Mouse (Mus musculus): Measurements from ENCODE around the gene Rab3b. TPM values are rescaled to one million over a fixed set of nuclear protein-coding genes. Genes with fewer than 3 reads are reported as not detected.
"Not testable (repeated sequence)": the region's sequence is repeated elsewhere in the genome, so short reads cannot be mapped to it uniquely, and the experiment has no call there.

Rab3b gene
- polyA plus RNA-seq, 1 experiment from 2014 or later, result 11.7 TPM

- 90% methylated on average over 9 of the region's 9 CpGs for WGBS
- Histone ChIP-seq H3K27me3 (replicated peaks) (no peaks in the 10 kb centered on the region), H3K4me2 (replicated peaks) (no peak overlapping the region), H3K4me1 (replicated peaks) (no peaks in the 10 kb centered on the region; the same call in 1 of the 2 replicates), H3K9me3 (no peaks in the 10 kb centered on the region), H3K4me3 (replicated peaks) (no peak overlapping the region), H3K9ac (no peak overlapping the region), H3K36me3 (no peaks in the 10 kb centered on the region), H3K27ac (no peak overlapping the region)
- no peak for ATAC-seq
Observed at GRCm38 (mm10) chr4:108903346-108903745, 24.5 kb downstream of the Rab3b start.

DNA sequence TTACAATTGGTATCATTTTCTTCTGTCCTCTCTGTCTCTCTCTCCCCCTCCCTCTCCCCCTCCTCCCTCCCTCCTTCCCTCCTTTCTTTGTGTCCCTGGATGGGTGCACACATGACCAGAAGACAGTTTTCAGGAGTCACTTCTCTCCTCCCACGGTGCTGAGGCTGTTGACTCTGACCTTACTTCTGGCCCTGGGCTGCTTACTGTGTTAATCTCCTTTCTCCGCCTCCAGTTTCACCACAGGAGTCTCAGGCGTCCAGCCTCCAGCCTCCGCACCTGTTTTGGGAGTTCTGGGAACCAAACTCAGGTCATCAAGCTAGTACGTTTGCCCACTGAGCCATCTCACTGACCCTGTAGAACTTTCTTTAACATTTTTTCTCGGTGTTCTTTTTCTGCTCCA lies 25.2 kb downstream of the Rab3b start:
- H3K4me2 ChIP-seq (replicated peaks), result no peak overlapping the region
- H3K36me3 ChIP-seq, result no peaks in the 10 kb centered on the region
- H3K27ac ChIP-seq, result no peak overlapping the region
- H3K4me1 ChIP-seq (replicated peaks), result no peaks in the 10 kb centered on the region; the same call in 1 of the 2 replicates
- no peak overlapping the region for H3K9ac ChIP-seq
- H3K27me3 ChIP-seq (replicated peaks), result no peaks in the 10 kb centered on the region
- no peak for ATAC-seq
- H3K4me3 ChIP-seq (replicated peaks), result no peak overlapping the region
- 63% methylated on average over 6 of the region's 6 CpGs for WGBS
- no peaks in the 10 kb centered on the region for H3K9me3 ChIP-seq

DNA sequence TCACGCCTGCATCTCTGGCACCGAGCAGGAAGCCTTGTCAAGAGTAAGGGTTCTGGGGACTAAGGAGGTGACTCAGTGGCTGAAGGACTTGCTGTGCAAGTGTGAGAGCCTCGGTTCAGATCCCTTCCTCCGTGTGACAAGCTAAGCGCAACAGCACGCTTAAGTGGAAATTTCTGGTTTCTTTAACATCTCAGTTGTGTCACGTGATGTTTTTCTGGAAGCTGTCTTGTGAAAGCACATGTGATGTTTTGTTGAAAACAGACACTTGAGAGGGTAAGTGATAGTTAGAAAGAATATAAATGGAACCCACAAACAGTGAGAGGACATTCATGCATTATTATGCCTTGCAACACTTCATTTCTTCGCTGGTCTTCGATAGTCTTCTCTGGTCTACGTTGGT lies 25.9 kb downstream of the Rab3b start:
- H3K9ac ChIP-seq, result no peak overlapping the region
- H3K9me3 ChIP-seq, result no peaks in the 10 kb centered on the region
- no peaks in the 10 kb centered on the region for H3K36me3 ChIP-seq
- H3K4me1 ChIP-seq (replicated peaks), result no peaks in the 10 kb centered on the region; the same call in 1 of the 2 replicates
- H3K27me3 ChIP-seq (replicated peaks), result no peaks in the 10 kb centered on the region
- 88% methylated on average over 10 of the region's 10 CpGs for WGBS
- no peak overlapping the region for H3K4me3 ChIP-seq (replicated peaks)
- no peak for ATAC-seq
- H3K4me2 ChIP-seq (replicated peaks), result no peak overlapping the region
- no peak overlapping the region for H3K27ac ChIP-seq

GRCm38 (mm10) chr4:108905859-108906258 lies 27.0 kb downstream of the Rab3b start:
- Histone ChIP-seq H3K4me2 (replicated peaks) (no peak overlapping the region), H3K36me3 (no peaks in the 10 kb centered on the region), H3K4me1 (replicated peaks) (peaks cover 3% of the 10 kb centered on the region; the same call in 1 of the 2 replicates), H3K27ac (no peak overlapping the region), H3K9ac (no peak overlapping the region), H3K9me3 (no peaks in the 10 kb centered on the region), H3K4me3 (replicated peaks) (no peak overlapping the region), H3K27me3 (replicated peaks) (no peaks in the 10 kb centered on the region)
- no peak; the same call in 1 of the 2 replicates for ATAC-seq
- 16% methylated on average over 6 of the region's 6 CpGs for WGBS

- peak overlapping the region; percentile 42; the same call in 1 of the 2 replicates for H3K27ac ChIP-seq
- H3K36me3 ChIP-seq, result no peaks in the 10 kb centered on the region
- H3K9ac ChIP-seq, result no peak overlapping the region
- no peak overlapping the region for H3K4me2 ChIP-seq (replicated peaks)
- ATAC-seq, result peak; percentile 88
- no peak overlapping the region for H3K4me3 ChIP-seq (replicated peaks)
- H3K9me3 ChIP-seq, result no peaks in the 10 kb centered on the region
- H3K4me1 ChIP-seq (replicated peaks), result peaks cover 3% of the 10 kb centered on the region; the same call in 1 of the 2 replicates
- no peaks in the 10 kb centered on the region for H3K27me3 ChIP-seq (replicated peaks)
Observed at GRCm38 (mm10) chr4:108907475-108907874, 28.6 kb downstream of the Rab3b start.

DNA sequence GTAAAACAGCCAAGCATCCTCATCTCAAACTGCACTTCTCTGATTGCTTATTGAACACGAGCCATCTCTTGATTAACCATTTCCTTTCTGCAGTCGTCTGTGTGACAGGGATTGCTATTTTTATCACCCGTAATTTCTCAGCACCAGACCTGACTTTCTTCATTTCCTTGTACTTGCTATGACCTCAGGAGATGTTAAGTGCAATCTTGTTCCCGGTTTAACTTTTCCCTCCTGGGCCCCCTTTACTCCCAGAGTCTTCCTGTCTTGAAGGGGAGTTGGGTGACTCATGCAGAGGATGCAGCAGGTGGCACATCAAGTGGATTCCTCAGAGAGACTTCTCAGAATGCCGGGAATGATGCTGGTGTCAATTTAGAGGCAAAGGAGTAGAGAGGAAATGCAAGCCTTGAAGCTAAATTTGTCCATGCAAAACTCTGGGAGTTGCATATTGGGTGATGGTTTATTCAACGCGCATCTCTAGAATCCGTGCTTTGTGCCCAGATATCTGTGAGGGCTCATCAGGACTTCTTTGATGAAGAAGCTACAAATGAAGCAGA lies 31.1 kb downstream of the Rab3b start:
- no peaks in the 10 kb centered on the region for H3K9me3 ChIP-seq
- ATAC-seq, result peak; percentile 51
- no peak overlapping the region for H3K4me3 ChIP-seq (replicated peaks)
- no peak overlapping the region for H3K9ac ChIP-seq
- H3K36me3 ChIP-seq, result no peaks in the 10 kb centered on the region
- H3K27ac ChIP-seq, result no peak overlapping the region
- H3K4me2 ChIP-seq (replicated peaks), result no peak overlapping the region
- no peaks in the 10 kb centered on the region for H3K27me3 ChIP-seq (replicated peaks)
- peaks cover 3% of the 10 kb centered on the region; the same call in 1 of the 2 replicates for H3K4me1 ChIP-seq (replicated peaks)
- WGBS, result 45% methylated on average over 8 of the region's 8 CpGs

GRCm38 (mm10) chr4:108911866-108912265 lies 33.0 kb downstream of the Rab3b start:
- H3K4me1 ChIP-seq (replicated peaks), result peaks cover 3% of the 10 kb centered on the region; the same call in 1 of the 2 replicates
- H3K9me3 ChIP-seq, result no peaks in the 10 kb centered on the region
- no peaks in the 10 kb centered on the region for H3K27me3 ChIP-seq (replicated peaks)
- H3K4me2 ChIP-seq (replicated peaks), result no peak overlapping the region
- 83% methylated on average over 2 of the region's 2 CpGs for WGBS
- no peaks in the 10 kb centered on the region for H3K36me3 ChIP-seq
- ATAC-seq, result no peak
- H3K9ac ChIP-seq, result no peak overlapping the region
- no peak overlapping the region for H3K4me3 ChIP-seq (replicated peaks)
- H3K27ac ChIP-seq, result no peak overlapping the region

DNA sequence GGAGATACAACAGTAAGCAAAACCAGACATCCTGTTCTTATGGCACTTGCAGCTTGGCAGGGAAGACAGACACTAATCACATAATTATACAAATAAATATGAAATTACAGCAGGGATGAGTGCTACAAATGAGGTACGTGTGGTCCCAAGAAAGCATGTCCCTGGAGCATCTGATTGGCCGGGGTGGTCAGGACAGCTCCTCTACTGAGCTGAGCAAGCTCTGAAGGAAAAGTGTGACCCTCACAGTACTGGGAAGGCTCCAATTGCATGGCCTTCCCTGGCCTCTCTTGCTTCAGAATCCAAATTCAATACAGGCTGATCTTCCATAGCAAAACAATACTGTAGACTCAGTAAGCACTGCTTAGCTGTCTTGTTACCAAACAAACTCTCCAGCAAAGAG lies 34.3 kb downstream of the Rab3b start:
- no peak overlapping the region for H3K27ac ChIP-seq
- H3K9ac ChIP-seq, result no peak overlapping the region
- ATAC-seq, result no peak
- no peak overlapping the region for H3K4me2 ChIP-seq (replicated peaks)
- no peaks in the 10 kb centered on the region for H3K36me3 ChIP-seq
- 80% methylated on average over 2 of the region's 2 CpGs for WGBS
- H3K27me3 ChIP-seq (replicated peaks), result no peaks in the 10 kb centered on the region
- H3K4me1 ChIP-seq (replicated peaks), result peaks cover 3% of the 10 kb centered on the region; the same call in 1 of the 2 replicates
- H3K4me3 ChIP-seq (replicated peaks), result no peak overlapping the region
- H3K9me3 ChIP-seq, result no peaks in the 10 kb centered on the region

DNA sequence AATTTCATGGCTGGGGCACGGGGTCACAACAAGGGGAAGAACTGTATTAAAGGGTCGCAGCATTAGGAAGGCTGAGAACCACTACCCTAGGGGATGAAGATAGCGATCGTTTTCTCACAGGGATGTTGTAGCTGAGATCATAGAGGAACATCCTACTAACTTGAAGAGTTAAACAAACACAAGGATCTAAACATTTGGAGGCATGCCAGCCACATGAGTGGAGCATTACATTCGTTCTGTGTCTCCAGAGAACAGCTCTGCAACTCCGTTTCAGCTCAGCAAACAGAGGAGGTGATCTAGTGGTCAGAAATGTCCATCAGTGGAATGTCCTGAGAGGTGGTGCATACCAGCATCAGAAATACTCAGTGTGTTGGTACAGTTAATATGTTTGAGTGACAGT lies 35.5 kb downstream of the Rab3b start:
- H3K27ac ChIP-seq, result no peak overlapping the region
- 0 out of 2 replicates have a peak, but pooled peaks cover 3% of the 10 kb centered on the region for H3K4me1 ChIP-seq (replicated peaks)
- H3K4me2 ChIP-seq (replicated peaks), result no peak overlapping the region
- no peaks in the 10 kb centered on the region for H3K36me3 ChIP-seq
- no peak overlapping the region for H3K4me3 ChIP-seq (replicated peaks)
- no peaks in the 10 kb centered on the region for H3K27me3 ChIP-seq (replicated peaks)
- WGBS, result 46% methylated on average over 6 of the region's 6 CpGs
- H3K9ac ChIP-seq, result no peak overlapping the region
- H3K9me3 ChIP-seq, result no peaks in the 10 kb centered on the region
- no peak for ATAC-seq

DNA sequence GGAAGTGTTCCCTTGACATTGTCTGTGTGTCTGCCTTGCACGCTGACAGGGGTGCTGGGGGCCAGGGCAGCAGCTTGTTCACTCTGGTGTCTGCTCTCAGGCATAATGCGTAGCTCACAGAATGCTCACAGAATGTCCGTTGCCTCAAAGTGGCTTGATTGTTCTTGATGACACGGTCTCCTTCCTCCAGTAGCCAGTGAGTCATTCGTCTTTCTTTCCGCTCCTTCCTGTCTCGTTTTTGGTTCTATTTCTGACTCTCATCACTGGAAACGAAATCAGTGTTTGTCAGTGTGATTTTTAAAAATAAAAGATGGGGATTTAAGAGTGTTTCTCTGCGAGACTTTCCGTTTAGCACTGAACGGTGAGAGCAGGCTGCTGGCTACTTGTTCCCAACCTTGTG lies 36.2 kb downstream of the Rab3b start:
- no peaks in the 10 kb centered on the region for H3K36me3 ChIP-seq
- H3K4me1 ChIP-seq (replicated peaks), result 0 out of 2 replicates have a peak, but pooled peaks cover under 1% of the 10 kb centered on the region
- H3K27ac ChIP-seq, result no peak overlapping the region
- no peak overlapping the region for H3K9ac ChIP-seq
- no peak for ATAC-seq
- H3K4me3 ChIP-seq (replicated peaks), result no peak overlapping the region
- H3K27me3 ChIP-seq (replicated peaks), result no peaks in the 10 kb centered on the region
- H3K9me3 ChIP-seq, result no peaks in the 10 kb centered on the region
- no peak overlapping the region for H3K4me2 ChIP-seq (replicated peaks)
- 69% methylated on average over 11 of the region's 11 CpGs for WGBS

- Histone ChIP-seq H3K9me3 (no peaks in the 10 kb centered on the region), H3K27me3 (replicated peaks) (no peaks in the 10 kb centered on the region), H3K4me1 (replicated peaks) (no peaks in the 10 kb centered on the region), H3K4me3 (replicated peaks) (no peak overlapping the region), H3K36me3 (no peaks in the 10 kb centered on the region), H3K9ac (no peak overlapping the region), H3K4me2 (replicated peaks) (no peak overlapping the region), H3K27ac (no peak overlapping the region)
- WGBS, result 49% methylated on average over 3 of the region's 3 CpGs
- no peak for ATAC-seq
Observed at GRCm38 (mm10) chr4:108917654-108918053, 38.8 kb downstream of the Rab3b start.

- not testable (repeated sequence) for H3K4me3 ChIP-seq (replicated peaks); H3K27me3 ChIP-seq (replicated peaks); H3K27ac ChIP-seq; H3K36me3 ChIP-seq; H3K4me1 ChIP-seq (replicated peaks); ATAC-seq; H3K9ac ChIP-seq; H3K9me3 ChIP-seq; H3K4me2 ChIP-seq (replicated peaks)
- WGBS, result 80% methylated on average over 9 of the region's 9 CpGs
Observed at GRCm38 (mm10) chr4:108927945-108928344, 49.1 kb downstream of the Rab3b start.

DNA sequence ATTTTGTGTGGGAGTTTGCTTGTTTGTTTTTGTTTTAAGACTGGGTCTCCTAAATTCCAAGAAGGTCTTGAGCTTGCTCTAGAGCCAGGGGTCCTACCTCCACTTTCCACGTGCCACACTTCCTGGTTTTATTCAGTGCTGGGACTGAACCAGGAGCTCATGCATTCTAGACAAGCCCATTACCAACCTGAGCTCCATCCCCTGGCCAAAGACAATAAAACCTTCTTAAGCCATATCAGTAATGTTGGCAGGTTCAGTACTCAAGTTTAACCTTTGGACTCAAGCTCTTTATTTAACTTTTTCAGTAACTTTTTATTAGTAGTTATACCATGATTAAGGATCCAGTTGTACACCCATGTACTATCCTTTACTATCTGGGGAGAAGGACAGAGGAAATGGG lies 54.3 kb downstream of the Rab3b start:
- Histone ChIP-seq H3K27me3 (replicated peaks) (no peaks in the 10 kb centered on the region), H3K4me1 (replicated peaks) (no peaks in the 10 kb centered on the region), H3K27ac (no peak overlapping the region), H3K4me2 (replicated peaks) (no peak overlapping the region), H3K36me3 (no peaks in the 10 kb centered on the region), H3K9ac (no peak overlapping the region), H3K9me3 (no peaks in the 10 kb centered on the region), H3K4me3 (replicated peaks) (no peak overlapping the region)
- ATAC-seq, result peak; percentile 53; the same call in 1 of the 2 replicates
- 54% methylated on average over 1 of the region's 1 CpGs for WGBS

Measured in intestine, embryonic 15.5 days (tissue).